In genomic region chr4:116627359-116627716, GRCm38 (mm10) we compare ENCODE assay signal across 8 mouse cellular contexts. TPM values are rescaled to one million over a fixed set of nuclear protein-coding genes. Genes with fewer than 3 reads are reported as not detected.
DNase-seq lines count a peak whose midpoint lies in the region; ATAC-seq lines count a peak whose summit lies in the region.

No protein-coding gene starts in this region.

- DNase-seq in WW6 (ENCODE audit: low read depth, low spot score): peak; percentile 76
- peak; percentile 86 to 91 for DNase-seq in cerebellum, postnatal 36 days
- peak; percentile 86 to 92 for DNase-seq in frontal cortex, postnatal 36 days (ENCODE audit: low spot score in 2 of 2)
- DNase-seq in hindbrain, embryonic 14.5 days (ENCODE audit: low spot score): peak; percentile 92
- peak; percentile 78 to 80 for DNase-seq in layer of hippocampus, postnatal 25 days (ENCODE audit: extremely low spot score in 1 of 2, low spot score in 1 of 2)
- peak; percentile 93 for DNase-seq in lung, postnatal 14 days
- peak; percentile 97 for DNase-seq in retina, embryonic 14.5 days (ENCODE audit: low spot score)
- DNase-seq in thymus, postnatal 4 days: peak; percentile 92

- peaks cover 23% of the 10 kb centered on the region for H3K4me1 ChIP-seq in hindbrain, embryonic 14.5 days (replicated peaks; ENCODE audit: control insufficient read depth, insufficient read depth, low read length)

- H3K4me3 ChIP-seq in hindbrain, embryonic 14.5 days (replicated peaks; ENCODE audit: low read length): peak overlapping the region; percentile 86

- no peaks in the 10 kb centered on the region for H3K27me3 ChIP-seq in hindbrain, embryonic 14.5 days (ENCODE audit: control insufficient read depth, insufficient read depth, low read length)

- peak overlapping the region; percentile 77 for H3K9ac ChIP-seq in hindbrain, embryonic 14.5 days

- peak overlapping the region; percentile 92 for H3K27ac ChIP-seq in hindbrain, embryonic 14.5 days

- no peaks in the 10 kb centered on the region for H3K9me3 ChIP-seq in hindbrain, embryonic 14.5 days (ENCODE audit: control insufficient read depth, low read length)

- ATAC-seq in hindbrain, embryonic 14.5 days (ENCODE audit: low FRiP score): peak; percentile 92

- peaks cover 7% of the 10 kb centered on the region for H3K36me3 ChIP-seq in hindbrain, embryonic 14.5 days (replicated peaks; ENCODE audit: control insufficient read depth, insufficient read depth)

- WGBS in hindbrain, embryonic 14.5 days: 0% methylated on average over 13 of the region's 13 CpGs

- H3K4me2 ChIP-seq in hindbrain, embryonic 14.5 days (replicated peaks): peak overlapping the region; percentile 85

RNA-seq across cellular contexts. Expression of gene Nasp, which starts 0.4 kb away (rescaled TPM):
- 86.3 and 88.9 TPM in 2 replicates for polyA plus RNA-seq in hindbrain, embryonic 14.5 days (2014; fragmentation: Nextera tagmentation; extraction: Ambion mirVana)
- total RNA-seq in layer of hippocampus, postnatal 25 days (2021): 10 to 100 TPM; 26.7 to 39.4 TPM

RNA-seq across cellular contexts. Expression of gene Akr1a1, which starts 24.1 kb away (rescaled TPM):
- 712 and 742 TPM in 2 replicates for polyA plus RNA-seq in hindbrain, embryonic 14.5 days (2014; fragmentation: Nextera tagmentation; extraction: Ambion mirVana)
- total RNA-seq in layer of hippocampus, postnatal 25 days (2021): 100 to 1,000 TPM; 392 to 438 TPM

RNA-seq across cellular contexts. Expression of gene Ccdc17, which starts 30.9 kb away (rescaled TPM):
- polyA plus RNA-seq in hindbrain, embryonic 14.5 days (2014; fragmentation: Nextera tagmentation; extraction: Ambion mirVana): 3.8 and 5.3 TPM in 2 replicates
- 1 to 10 TPM; 4.1 to 6.2 TPM for total RNA-seq in layer of hippocampus, postnatal 25 days (2021)

RNA-seq across cellular contexts. Expression of gene Prdx1, which starts 58.0 kb away (rescaled TPM):
- polyA plus RNA-seq in hindbrain, embryonic 14.5 days (2014; fragmentation: Nextera tagmentation; extraction: Ambion mirVana): 432 and 436 TPM in 2 replicates
- total RNA-seq in layer of hippocampus, postnatal 25 days (2021): 100 to 1,000 TPM; 162 to 182 TPM

Comparison
In these comparisons a context has a peak if more than half of its experiments do, and no peak if none do; other contexts are left out.
1. Peak in every context shown above with its lines: DNase-seq, ATAC-seq, H3K4me3 ChIP-seq and H3K27ac ChIP-seq.